Mouse (Mus musculus) kidney, adult 11 months (tissue): Measurements from ENCODE around the gene Cntfr.
A peak's percentile ranks its signal among the peaks of the same experiment; 100 is the strongest.

Experiments
- DNase-seq: peaks from one replicate; pipeline ENCODE4 v3.0.0; 2022

Gene Cntfr

DNA sequence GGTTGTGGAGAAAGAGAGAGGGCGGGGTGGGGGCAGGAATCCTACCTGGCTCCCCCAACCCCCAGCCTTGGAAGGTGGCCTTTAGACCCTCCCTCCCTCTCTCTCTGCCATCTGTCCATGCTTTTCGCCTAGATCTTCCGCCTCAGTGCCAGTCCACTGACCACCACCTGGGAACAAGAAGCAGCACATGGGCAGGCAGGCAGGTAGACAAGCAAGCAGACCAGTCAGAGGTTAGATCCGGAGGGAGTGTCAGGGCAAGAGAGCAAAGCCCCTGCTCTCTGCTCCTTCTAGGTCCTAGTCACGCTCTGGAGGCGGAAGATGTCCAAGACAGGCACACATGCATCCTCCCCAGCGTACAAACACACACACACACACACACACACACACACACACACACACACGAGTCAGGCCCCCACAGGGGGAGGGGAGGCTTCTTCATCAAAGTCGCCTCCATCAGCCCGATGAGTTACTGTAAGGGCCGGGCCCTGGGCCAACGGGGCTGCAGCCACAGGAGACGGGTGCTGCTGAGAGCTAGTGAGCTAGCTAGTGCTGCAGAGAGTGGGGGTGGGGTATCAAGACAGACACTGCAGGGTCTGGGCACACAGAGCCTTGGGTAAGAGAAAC is 19.8 kb downstream of the Cntfr start:
- peak; percentile 68 for DNase-seq

DNA sequence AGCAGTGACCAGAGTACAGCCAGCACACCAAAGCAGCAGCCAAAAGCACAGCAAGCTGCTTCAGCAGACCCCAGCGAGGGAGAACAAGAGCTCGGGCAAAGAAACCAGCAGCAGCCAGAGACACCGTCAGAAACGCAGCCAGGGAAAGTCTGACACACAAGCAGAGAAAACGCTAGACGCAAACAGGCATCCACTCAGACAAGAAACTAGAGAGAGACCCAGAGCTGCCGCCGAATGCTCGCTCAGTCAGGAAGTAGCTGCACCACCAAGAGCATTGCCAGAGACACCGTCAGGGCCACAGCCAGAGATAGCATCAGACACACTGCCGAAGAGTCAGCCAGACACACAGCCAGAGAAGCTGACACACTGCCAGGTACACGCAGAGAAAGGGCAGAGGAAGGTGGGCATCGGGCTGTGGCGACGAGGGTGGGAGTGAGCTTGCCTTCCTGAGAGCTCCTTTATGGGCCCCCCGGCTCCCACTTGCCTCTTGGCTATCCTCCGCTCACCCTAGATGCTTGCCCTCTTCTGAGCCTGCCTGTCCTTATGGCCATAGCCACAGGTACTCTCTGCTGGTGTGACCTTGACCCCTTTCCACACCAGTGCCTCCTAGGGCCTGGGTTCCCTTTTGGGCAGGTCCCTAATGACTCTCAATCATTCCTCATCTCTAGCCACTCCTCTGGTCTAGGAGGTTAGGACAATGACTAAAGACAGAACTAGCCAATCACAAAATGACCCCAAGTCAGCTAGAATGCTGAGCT is 20.5 kb downstream of the Cntfr start:
- DNase-seq = no peak

DNA sequence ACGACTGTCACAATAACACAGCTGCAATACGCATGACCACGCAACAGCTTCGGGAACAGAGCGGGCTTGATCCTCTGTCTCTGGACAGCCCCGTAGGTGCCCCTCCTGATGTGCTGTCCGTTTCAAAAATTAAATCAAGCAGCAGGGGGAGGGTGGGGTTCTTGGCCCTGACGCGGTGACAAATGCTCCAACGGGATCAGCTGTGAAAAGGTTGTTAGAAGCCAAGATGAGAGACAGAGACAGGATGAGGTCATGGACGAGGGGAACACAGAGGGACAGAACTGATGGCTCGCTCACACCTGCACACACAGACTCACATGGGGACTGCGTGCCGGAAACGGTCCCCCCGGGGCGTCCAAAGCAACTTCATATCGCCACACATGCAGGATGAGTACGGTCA is 23.7 kb downstream of the Cntfr start:
- DNase-seq = no peak

DNA sequence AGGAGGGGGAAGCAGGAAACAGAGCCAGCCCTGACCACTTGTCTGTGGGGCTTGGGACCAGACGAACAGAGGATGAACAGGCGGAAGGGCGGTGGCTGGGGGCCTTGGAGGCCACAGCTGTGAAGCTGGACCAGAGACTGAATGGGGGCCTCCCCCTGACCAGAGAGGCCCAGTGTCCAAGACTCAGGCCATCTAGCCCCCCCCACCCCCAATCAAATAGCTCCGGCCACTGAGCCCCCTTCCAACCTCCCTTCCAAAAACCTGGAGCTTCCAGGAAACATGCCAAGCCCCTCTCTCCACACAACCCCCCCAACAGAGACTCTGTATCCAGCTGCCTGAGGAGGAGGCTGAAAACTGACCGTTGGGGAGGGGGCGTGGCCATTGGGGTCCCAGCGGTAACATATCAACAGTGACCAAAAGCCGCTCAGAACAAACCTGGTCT is 24.3 kb downstream of the Cntfr start:
- no peak for DNase-seq

DNA sequence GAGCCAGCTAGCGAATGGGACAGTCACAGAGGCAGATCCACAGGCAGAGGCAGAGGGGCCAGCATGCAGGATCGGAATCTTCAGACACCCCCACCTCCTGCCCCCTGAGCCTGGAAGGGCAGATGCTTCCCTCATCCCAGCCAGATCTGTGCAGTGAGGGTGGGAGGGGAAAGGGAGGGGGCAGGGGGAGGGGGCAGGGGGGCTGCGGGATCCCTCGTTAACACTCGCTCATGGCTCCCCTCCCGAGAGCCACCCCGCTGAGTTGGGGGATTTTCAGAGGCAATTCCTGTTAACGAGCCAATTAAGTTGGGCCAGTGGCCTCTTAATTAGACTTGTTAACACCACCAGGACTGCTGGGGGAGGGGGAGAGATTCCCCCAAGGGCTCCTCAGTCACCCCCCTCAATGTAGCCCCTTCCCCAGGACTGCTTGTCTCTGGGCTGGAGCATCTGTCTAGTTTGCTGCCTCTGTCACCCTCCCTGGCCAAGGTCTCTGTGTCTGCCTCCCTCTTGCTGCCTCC is 24.9 kb downstream of the Cntfr start:
- no peak for DNase-seq

DNA sequence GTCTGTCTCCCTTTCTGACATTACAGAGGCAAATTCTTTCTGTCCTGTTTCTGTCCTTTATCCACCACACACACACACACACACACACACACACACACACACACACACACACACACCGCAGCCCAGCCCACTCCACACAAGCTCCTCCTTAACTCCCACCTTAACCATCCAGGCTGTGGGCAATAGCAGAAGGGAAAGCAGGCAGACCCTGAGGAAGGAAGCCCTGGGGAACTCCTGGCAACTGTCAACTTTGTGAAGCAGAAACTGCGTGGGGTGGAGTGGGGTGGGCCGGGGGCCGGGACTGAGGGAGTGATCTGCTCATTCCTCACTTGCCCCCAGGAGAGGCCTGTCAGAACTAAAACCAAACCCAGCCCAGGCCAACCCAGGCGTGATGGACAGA is 25.4 kb downstream of the Cntfr start:
- DNase-seq = no peak

DNA sequence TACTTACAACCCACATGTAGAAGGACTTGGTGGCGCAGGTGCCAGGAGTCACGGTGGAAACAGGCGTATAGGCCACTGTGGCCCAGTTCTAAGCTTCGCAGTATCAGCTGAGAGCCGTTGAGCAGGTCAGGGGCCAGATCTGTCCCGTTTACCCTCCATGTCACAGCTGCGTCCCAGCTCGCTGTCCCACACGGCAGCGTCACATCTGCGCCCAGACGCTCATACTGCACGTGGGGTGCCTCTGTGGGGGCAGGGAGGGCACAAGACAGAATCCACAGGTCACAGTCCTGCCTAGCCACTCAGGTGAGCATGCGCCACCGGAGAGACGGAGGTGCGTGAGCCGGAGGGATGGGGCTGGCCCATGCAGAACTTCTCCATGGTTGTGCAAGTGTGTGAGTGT is 26.1 kb downstream of the Cntfr start:
- no peak for DNase-seq

DNA sequence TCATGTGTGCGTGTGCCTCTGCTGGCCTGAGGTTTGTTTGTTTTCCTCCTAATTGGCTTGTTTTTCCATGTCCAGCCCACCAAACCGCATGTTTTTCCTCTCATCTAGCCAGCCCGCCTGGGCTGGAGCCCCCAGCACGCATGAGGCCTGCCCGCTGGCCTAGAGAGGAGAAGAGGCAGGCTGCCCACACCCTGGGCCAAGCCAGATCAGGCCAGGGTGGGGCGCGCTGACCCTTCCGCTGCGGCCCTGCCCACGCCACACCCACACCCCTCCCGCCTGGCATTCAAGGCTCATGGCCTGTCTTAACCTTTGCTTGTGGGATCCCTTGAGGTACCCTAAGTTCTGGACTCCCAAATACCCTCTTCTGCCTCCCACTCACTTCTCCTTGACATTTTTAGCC is 30.2 kb downstream of the Cntfr start:
- DNase-seq = no peak

DNA sequence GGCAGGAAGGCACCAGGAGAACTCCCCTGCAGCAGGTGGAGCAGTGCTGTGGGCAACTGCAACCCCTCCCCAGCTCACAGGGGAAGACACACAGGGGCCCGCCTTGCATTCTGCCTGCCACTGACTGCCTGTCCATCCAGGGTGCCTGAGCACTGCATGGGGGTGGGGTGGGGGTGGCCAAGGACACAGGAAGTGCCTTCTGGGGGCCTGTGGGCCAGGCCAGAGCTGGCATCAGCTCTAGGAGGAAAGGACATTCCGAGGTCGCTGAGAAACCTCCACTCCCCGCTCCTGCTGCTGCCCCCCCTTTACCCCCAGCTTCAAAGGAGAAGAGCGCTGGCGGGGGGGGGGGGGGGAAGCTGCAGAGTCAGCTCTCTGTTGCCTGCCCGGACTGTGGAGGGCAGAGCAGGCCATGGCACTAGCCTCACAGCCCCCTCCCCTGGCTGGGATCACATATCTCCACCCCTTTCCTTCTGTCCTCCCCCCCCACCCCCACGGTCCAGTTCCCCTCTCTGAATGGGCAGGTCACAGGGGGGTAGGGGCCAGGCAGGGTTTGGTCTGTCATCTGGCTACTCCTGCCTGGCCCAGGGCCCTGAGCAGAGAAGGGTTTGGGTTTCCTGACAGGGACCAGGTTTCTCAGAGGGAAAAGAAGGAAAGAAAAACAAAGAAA is 31.7 kb downstream of the Cntfr start:
- peak; percentile 18 for DNase-seq

DNA sequence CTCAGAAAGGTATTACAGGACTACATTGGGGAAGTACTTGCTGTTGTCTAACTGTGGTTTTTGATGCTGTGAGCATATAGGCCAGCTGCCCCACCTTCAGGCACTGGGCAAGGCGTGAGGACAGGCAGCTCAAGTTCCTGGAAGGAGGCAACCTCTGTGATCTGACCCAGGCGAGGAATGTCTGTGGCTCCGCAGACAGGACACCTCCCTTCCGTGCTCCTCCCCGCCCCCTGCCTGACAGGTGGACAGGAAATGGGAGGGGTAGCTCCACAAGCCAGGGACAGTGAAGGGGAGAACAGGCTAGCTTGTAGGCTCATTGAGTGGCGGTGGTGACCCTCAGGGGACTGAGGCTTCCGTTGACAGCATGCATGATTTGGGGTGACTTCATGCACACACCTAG is 32.4 kb downstream of the Cntfr start:
- no peak for DNase-seq

DNA sequence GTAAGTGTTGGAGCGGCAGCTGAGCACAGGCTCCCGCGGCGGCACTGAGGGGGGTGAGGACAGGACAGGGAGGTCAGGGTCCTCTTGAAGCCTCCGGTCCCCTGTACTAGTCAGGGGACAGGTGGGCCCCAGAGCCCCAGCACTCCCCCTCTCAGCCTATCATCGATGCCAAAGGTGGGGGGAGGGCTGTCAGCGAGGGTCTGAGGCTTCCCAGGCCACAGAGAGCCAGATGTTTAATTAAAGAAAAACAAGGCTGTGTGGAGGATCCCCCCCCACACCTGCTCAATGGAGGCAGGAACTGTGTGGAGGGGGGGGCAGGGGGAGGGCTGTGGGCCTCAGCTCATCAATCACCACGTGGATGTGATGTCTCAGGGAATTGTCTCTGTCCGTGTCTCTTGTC is 33.3 kb downstream of the Cntfr start:
- no peak for DNase-seq

DNA sequence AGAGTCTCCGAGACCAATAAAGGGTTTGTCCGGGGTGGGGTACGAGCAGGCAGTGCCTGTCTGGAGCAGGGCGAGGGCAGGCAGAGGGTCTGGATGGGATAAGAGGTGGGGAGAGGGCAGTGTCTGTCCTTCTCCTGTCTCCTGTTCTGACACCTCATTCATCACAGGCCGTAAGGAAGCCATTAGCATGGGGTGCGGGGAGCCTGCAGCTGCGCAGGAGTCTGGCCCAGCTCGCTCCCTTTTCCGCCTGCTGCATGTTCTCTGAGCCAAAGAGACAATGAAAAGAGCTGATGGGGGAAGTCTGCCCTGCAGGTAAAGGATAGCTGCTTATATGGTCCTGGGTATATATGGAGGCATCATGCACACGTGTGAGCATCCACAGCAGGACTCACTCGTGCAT is 34.2 kb downstream of the Cntfr start:
- no peak for DNase-seq

DNA sequence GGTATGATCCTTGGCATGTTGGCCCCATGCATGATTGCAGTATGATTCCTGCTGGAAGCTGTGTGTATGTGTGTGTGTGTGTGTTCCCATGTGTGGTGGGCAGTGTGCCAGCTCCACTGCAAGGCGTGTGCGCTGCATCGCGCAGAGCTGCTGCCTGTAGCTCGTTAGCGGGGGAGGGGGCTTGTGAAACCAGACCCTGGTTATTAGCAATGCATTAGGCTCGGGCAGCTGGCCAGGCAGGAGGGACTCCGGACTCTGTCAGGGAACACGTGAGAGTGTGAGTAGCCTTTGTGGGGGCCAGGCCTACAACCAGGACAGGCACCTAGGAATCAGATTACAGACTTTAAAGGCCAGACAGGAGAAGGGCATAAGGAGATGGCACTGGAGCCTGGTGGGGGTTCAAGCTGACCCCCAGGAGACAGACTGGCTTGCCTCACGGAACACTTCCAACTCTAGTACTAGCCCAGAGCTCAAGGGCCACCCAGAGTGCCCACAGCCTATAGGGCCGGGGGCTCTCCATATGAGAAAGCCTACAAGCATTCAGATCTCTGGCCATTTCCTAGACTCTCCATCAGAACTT is 35.9 kb downstream of the Cntfr start:
- peak; percentile 60 for DNase-seq

DNA sequence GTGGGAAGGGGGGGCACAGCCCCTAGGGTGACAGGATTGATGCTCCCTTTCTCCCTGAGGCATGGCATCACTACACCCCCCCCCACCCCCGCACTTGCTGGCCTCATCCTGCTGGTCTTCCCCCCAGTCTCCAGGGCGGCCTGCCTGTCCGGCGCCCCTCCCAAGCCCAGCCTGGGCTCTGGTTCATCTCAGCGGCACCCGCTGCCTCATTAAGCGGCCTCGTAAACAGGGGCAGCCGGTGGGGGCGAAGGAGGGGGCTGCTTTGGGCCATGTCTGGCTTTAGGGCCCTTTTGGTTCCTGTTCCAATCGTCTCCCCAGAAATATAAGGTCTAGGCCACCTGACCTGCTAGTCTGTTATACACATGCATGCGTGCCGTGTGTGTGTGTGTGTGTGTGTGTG is 37.3 kb downstream of the Cntfr start:
- DNase-seq = no peak

DNA sequence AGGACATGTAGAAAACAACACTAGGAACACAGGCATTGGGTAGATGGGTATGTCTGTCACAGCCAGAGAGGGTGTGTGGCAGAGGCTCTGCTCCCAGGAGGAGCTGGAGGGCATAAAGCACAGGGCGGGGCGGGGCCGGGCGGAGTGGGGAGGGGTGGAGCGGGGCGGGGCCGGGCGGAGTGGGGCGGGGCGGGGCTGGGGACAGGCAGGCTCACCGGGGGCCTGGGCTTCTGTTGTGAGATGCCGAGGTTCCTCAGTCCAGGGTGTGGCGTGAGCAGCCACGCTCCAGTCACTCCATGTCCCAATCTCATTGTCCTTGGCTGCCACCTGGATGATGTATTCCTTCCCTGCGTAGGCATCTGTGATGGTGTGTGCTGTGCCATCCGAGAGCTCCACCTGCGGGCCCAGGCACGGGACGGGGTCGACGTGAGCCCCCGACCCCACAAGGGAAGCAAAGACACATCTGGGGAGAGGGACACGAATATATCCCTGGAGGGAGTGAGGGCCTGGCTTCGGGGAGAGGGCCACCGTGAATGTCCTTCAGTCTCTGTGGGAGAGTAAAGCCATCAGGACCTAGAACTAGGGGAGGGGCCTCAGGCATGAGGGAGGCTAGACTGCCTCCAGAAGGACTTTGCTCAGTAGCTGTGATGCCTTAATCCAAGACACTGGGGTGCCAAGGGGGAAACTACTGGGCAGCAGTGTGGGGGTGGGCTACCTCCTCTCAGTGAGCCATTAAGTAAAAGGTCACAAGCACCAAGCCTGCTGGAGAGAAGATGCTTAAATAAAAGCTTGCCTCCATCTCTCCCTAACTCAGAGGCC is 38.1 kb downstream of the Cntfr start:
- DNase-seq = peak; percentile 46

DNA sequence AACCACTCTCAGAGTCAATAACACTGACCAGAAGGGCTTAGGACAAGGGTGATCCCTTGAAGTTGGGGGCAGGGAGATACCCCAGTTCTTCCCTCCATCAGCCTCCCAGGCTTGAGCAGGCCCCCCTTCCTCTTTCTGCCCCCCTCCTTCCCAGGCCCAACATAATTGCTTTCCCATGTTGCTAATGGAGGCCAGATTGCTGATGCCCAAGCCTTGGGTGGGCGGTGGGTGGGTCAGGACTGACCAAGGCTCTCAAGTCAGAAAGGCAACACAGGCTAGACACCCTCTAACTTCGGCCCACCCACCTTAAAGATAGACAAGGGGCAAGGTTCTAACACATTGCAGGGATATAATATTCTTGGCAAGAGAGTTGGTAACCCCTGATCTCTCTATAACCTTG is 41.4 kb downstream of the Cntfr start:
- no peak for DNase-seq

DNA sequence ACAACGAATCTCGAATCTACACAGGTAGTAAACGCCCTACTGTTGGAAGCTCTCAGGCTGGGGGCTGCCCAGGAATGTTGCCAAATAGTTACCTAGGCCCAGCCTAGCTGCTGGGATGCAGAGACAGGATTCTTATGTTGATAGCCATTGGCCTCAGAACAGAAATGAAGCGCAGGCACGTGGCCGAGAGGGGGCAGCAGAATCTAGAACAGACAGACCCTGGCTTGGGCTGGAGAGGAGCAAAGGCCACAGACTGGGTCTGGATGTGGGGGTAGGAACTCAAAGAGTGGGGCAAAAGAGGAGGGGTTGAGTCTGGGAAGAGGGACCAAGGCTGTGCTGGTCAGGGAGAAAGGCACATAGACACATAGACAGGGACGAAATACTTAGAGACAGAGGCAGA is 42.7 kb downstream of the Cntfr start:
- DNase-seq = peak; percentile 55

DNA sequence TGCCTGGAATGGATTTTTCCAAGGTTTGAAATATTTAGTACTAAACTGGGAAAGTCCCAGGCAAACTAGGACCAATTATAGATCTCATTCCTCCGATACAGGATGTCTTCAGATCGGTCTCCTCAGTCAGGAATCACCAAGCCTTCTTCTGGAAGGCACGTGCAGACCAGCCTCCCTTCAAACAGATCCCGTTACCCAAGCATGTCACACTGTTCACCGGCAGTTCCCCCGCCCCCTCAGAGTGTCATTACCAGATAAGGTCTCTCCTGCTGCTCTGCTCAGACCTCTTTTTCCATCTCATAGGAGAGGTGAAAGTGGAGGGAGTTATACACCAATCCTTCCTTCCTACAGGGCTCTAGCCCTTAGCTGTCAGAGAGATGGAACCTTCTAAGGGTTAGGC is 43.2 kb downstream of the Cntfr start:
- DNase-seq = no peak

DNA sequence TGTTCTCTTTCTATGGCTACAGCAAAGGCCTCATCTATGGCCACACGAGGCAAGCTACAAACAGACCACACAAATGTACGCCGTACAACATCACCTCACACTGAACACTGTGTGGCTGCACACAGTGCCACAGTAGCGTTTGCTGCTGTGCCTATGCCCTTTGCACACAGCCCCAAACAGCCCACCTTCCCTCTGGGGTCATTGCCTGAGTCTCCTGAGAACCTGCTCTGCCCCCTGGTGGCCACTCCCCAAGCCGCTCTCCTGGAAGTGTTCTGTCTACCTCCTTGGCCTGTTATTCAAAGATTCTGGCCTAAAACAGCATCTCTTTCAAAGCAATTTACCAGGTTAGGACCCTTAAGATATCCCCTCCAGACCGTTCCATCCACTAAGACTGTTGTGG is 43.6 kb downstream of the Cntfr start:
- peak; percentile 49 for DNase-seq

DNA sequence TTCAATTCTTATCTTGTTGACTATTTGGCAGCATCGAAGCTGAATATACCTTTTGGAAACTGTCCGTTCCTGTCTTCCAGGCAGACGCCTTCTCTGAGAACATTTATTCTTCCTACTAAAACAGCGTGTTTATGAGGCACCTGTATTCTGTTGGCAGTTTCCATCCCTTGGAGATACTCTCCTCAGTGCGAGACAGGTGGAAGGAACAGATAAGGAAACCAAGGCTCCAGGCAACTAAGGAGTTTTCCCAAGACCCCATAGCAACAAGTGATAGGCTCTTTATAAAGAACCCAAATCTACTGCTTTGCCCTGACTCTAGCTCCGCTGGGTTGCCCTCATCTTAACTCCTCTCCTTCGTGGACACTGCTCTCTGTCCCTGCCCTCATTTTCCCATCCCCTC is 48.3 kb downstream of the Cntfr start:
- no peak for DNase-seq

DNA sequence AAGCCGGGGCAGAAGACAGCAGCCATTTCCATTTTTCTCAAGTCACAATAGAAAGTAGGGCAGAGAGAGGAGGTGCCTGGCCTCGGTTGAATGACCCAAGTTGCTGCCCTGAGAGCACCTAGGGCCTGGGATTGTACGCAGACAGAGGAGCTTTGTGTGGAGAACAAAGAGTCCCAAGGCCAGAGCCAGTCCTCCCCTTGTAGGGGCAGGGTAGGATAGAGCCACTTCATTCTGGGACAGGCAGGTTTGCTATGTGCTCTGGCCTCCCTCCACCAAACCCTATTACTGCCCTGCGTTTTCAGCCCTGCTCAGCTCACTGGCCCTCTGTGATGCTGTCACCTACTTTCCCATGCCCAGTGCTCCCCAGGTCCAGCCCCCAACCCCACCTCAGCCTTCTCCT is 48.7 kb downstream of the Cntfr start:
- no peak for DNase-seq

DNA sequence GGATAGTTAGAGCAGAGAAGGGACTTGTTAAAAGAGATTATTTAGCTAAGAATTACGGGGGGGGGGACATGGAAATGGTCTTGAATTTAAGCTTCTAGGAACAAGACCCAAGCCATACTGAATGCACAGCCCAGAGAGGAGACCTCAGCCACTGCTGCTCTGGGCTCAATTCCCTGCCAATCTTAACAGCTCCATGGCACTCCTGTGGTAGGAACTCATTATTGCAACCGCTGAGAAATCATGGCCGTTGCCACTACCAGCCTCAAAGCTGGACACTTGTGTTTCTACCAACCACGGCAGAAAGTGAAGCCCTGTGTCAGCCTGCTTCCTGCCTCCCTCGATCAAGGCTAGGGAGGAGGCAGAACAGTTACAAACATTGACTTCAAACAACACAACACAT is 51.4 kb downstream of the Cntfr start:
- peak; percentile 22 for DNase-seq
